Mouse (Mus musculus) spleen, postnatal 36 days (tissue): Measurements from ENCODE around the gene Rgl3.
A peak's percentile ranks its signal among the peaks of the same experiment; 100 is the strongest.

Experiments used
- DNase-seq, 2 experiments: peaks; one replicate each; pipeline ENCODE4 v3.0.0; 2022; ENCODE audit warnings: low spot score in 2 of 2, mixed read lengths in 1 of 2

Rgl3 gene

DNA sequence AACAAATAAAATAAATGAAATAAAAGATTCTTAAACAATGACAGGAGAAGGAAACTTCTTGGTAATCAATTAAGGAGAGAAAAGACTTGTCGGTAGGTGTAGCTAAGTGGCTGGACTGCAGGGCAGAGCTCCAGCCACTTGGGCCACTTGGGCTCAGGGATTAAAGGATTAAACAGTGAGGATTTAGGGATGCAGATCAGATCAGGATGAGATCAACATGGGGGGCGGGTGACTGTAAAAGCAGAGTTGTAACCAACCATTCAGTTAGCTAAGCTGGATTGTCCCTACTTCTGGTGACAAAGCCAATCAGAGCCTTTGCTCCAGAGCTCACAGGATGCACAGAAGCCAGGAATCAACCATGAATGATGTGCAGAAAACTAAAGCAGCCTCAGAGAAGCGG lies 5.3 kb downstream of the Rgl3 start:
- no peak for DNase-seq

DNA sequence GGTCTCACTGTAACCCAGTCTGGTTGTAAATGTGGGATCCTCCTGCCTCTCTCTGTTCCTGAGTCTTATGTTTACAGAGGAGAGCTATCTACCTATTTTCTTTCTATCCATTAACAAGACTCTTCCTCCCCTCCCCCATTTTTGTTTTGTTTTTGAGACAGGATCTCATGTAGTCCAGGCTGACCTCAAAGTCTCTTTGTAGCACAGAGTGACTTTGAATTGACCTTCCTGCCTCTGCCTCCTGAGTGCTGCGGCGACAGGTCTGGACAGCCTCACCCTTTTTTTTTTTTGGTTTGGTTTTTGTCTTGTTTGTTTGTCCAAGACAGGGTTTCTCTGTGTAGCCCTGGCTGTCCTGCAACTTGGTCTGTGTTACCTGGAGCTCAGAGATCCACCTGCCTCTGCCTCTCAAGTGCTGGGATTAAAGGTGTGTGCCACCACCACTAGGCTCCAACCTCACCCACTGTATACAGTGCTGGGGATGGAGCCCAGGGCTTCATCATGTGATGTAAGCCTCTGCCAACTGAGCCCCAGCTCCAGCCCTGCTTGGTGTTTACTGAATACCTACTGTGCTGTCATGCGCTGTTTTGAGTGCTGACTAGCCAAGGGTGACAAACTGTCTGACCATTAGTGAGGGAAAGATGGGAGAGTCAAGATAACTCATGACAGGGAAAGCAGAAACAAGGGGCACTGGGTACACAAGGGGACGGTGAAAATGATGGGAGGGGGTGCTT lies 10.7 kb downstream of the Rgl3 start:
- DNase-seq, result no peak

DNA sequence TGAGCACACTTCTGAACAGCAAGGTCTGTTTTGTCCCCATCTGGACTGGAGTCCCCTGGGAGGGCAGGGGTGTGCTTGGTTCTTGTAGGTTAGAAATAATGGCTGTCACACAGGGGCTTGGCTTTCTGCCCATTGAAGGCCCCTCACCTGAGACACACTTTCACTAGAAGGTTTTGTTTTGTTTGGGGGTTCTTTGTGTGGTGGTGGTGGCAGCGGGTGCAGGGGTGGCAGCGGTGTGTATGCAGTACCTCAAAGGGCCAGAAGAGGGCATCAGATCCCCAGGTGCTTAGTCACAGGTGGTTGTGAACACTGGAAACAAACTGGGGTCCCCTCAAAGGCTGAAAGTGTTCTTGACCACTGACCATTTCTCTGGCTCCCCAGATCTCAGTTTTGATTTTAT lies 11.3 kb downstream of the Rgl3 start:
- DNase-seq, result no peak

DNA sequence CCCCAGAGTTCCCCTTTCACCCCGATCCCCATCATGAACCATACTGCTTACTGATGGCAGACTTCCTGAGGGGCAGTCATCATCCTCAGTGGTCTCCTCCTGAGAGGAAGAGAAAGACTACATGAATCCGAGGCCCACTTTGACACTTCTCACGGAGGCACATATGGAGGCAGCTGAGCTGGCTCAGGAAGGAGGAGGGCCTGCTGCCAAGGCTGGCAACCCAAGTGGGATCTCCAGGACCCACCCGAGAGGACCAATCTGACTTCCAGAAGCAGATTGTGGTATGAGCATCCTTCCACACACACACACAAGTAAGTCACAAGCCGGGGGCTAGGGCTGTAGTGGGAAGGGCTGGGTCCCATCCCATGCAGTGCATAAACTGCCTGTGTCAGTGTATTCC lies 11.9 kb downstream of the Rgl3 start:
- DNase-seq, result no peak

DNA sequence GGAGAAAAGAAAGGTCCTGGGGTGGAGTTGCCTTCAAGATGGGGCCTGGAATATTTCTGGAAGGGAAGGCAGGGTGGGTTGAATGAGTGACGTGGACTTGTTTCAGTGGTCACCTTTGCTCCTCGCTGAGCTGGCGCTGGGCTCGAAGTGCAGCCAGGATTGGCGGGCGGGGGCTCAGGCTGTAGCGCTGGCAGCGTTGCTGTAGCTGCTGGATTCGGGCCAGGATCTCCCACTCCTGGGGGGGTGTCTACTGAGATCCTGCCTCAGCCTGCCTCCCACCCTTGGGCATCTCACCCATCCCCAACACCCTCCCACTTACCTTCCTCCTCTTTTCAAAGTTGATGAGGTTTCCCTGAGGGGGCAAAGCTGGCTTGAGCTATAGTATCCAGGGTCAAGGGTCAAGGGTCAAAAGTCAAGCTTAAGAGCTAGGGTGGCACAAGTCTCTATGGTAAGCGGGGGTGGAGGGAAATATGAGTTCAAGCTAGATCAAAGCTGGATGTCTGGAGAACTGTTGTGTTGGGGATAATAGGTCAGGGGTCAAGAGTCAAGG lies 12.5 kb downstream of the Rgl3 start:
- DNase-seq, result no peak

DNA sequence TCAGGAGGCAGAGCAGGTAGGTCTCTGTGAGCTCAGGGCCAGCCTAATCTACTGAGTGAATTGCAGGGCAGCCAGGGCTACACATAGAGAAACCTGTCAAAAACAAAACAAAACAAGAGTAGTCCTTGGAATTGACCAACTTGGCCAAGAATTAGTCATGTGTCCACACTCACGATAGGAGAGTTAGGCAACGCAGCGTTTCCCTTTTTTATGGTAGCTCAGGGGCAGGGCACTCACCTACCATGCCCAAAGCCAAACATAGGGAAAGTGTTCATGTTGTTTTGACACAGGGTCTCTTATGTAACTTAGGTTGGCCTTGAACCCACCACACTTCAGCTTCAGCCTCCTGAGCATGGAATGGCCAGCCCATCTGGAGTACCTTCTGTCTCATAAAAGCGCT lies 19.9 kb downstream of the Rgl3 start:
- DNase-seq, result no peak

DNA sequence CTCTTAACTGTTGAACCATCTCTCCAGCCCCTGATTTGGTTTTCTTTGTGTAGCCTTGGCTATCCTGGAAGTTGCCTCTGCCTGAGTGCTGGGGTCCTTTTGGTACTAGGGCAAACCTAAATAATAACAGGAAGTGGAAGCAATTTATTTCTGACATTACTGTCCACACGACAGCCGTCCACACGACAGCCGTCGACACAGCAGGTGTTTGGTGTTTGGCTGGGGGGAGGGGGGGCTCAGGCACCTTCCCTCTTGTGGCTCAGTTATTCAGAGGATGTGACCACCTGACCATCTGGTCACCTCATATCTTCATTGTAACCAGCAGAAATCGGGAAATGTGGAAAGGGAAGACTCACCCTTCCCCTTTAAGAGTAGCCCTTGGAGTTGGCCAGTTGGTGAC lies 20.4 kb downstream of the Rgl3 start:
- no peak for DNase-seq

DNA sequence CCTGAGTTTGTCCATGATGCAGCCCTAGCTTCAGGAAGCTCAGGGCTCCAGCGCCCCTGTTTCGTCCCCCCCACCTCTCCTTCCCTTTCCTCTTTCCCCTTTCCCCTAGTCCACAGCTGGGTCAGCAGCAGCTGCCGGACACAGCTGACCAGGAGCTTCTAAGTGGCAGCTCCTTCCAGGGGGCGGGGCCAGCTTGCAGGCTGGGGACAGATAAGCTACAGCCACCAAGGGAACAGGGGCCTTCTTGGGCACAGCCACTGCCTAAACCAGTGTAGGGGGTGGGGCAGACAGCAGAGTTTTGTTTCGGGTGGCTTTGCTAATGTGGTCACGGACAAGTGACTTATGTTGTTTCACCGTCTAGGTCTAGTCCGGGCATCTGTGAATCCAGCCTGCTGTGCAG lies 25.8 kb downstream of the Rgl3 start, which contains the start of gene Epor:
TSS of gene Epor (minus strand) at position 90 of the 400 bp plus-strand sequence.
- peak; percentile 71 to 78 for DNase-seq

DNA sequence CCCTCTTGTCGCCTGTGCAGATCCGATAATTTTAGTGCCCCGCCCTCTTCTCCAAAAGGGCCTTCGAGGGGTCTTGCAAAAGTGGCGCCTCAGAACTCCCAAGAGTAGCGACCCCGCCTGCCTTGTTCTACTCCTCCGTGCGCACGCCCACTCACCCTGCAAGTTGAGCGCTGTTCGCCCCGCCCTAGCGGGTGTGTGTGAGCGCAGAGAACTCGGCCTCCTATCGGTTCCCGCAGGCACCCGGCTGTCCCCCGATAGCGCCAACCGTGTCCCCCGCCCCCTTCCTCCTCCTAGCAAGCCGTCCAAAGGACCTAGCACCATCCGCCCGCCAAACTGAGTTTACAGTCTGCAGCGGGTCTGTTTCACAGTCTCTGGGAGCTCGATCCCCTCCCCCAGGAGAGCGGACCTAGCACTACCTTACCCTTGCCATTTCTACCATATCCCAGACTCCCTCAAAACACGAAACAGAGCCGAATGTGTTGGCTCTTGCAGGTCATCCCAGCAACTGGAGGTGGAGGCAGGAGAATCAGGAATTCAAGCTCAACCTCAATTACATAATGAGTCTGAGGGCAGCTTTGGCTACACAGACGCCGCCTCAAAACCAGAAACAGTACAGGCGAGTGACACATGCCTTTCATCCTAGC lies 26.7 kb downstream of the Rgl3 start:
- DNase-seq, result peak; percentile 79 to 89

DNA sequence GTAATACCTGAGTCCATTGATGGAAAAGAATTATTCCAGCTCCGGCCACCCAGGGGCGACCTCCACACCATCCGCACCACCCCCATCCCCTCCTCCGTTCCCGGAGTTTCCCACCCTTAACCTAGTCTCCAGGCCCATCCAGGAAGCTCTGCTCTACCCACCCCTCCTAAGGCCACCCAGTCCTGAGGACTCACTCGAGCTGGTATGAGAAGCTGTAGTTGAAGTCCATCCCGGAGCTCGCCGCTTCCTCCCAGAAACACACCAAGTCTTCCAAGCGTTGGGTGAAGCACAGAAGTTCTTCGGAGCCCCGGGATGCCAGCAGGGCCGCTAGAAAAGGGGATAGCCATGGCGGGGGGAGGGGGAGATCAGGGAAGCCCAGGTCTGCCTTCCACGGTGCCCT lies 27.2 kb downstream of the Rgl3 start:
- no peak for DNase-seq

DNA sequence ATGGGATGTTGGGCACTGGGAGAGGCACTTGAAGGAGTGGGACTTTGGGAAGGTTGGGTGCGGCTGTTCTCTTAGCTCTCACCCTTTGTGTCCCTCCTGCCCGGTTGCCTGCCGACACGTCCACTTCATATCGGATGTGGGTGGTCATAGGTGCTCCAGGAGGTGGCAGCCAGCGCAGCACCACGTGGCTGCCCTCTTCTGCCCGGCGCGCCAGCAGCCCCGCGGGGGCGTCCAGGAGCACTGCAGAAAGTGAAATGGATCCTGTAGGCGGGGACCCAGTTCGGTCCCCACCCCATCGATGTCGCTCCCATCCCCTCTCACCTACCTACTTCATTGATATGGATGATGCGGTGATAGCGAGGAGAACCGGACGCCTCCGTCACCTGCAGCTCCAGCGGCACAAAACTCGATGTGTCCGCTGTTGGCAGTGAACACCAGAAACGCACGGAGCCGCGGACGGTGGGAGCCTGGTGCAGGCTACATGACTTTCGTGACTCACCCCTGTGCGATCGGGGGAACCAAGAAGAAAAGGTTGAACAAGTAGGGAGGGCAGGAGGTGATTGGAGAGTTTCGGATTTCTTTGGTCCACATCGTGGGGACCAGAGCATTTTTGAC lies 27.8 kb downstream of the Rgl3 start:
- no peak for DNase-seq

DNA sequence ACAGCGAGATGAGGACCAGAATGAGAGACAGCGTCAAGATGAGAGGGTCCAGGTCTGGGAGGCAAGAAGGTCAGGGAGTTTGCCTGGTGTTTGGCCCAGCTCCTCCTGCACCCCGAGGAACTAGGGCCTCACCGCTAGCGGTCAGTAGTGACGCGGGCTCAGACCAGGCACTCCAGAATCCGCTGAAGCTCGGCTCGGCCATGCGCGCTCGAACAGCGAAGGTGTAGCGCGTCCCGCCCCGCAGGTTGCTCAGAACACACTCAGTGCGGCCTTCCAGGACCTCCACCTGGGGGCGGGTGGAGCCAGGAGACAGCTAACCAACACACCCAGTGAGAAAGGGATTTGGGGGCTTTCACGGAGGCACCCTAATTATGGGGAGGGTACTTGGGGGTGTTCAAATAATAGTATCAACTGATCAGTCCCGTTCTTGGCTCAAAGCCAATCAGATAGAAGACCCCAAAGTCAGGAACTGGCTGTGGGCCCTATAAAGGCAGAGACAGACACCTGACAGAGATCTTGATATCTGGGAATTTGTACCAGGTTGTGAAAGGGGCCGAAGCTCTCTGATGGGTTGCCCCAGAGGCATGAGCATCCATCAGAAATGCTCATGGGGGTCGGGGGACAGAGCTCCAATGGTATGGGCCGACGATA lies 28.6 kb downstream of the Rgl3 start:
- DNase-seq, result no peak

DNA sequence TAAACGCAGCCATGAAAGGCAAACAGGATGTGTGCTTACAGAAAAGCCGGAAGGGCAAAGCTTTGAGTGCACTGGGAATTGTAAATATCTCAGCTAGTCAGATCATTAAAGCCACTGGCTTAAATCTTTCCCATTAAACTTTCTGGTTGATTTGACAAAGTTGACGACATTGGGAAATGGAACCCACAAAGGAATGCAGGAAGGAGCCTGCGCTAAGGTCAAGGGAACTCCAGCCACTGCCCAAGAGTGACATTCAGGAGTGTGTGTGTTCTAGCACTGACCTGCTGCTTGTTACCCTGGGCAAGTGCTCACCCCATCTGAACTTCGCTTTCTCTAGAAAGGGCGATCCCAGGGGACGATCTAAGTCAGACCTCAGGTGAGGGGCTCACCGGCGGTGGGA lies 29.1 kb downstream of the Rgl3 start:
- no peak for DNase-seq

DNA sequence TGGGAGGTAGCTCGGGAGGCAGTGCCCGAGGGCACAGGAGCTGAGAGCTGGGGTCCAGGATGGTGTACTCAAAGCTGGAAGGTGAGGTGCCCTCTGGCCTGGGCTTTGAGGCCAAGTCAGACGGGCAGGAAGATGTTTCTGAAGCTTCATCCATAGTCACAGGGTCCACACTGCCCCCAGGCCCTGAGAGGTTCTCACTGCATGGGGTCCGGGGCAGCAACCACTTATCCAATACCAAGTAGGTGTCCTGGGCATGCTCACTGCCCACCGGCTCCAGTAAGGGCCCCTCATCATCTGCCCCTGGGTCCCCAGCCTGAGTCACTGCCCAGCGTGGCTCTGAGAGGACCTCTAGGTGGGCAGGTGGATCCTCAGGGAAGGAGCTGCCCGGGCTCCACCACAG lies 30.0 kb downstream of the Rgl3 start:
- DNase-seq, result no peak

DNA sequence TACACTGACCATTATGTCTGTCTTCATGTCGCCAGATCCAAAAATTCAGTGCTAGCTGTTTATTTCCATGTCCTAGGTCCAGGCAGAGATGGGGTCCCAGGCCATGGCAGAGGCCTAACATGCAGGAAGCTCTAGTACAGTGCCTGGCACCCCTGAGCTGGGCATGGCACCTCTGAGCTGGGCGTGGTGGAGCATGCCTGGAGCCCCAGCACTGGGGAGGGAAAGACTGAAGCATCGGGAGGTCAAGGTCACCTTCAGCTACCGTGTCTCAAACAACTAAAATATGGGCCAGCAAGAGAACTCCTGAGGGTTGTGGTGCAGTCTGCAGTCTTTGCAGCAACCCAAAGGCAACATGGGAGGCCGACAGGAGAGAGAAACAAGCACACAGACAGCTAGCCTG lies 30.9 kb downstream of the Rgl3 start:
- DNase-seq, result peak in 1 of 2 experiments; percentile 32

DNA sequence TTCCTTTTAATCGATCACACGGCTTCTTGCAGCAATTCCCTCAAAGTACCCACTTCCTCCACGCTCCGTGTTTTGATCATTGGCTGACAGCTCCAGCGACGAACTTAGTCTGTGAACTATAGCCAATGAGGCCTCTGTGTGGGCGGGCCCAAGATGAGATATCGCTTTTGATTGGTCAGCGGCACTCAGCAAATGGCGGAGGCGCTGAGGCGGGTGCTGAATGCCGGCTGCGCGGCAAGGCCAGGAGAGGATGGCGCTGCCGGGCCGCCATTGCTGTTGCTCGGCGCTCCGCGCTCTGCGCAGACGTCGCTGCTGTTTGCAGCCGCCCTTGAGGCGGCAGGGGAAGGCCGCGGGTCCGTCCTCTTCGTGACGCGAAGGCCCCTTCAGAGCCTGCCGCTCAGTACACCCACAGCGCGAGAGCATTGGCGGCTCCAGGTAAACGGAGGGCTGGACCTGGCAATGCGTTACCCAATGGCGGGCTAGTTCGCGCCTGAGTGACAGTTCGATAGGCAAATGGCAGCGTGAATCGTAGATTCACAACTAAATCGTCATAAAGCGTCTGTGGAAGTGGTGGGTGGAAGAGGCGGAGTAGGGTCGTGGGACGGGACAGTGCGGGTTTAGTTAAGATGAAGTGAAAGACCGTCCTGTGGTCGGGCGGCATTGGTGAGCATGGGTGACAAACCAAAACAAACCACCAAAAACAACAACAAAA lies 33.5 kb downstream of the Rgl3 start, which contains the start of gene Swsap1:
TSS of gene Swsap1 (plus strand) at position 186 of the 712 bp plus-strand sequence.
- DNase-seq, result peak; percentile 98

DNA sequence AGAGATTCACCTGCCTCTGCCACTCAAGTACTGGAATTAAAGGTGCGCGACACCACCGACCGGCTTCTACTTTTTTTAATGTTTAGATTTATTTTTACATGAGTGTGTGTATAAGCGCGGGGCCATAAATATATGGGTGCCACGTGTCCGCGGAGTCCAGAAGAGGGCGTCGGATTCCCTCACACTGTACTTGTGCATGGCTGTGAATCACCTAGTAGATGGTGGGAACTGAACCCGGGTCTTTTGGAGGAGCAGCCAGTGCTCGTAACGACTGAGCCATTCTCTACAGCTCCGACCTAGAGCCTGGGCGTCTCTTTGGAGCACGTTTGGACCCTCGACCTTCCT lies 34.0 kb downstream of the Rgl3 start:
- DNase-seq, result no peak

DNA sequence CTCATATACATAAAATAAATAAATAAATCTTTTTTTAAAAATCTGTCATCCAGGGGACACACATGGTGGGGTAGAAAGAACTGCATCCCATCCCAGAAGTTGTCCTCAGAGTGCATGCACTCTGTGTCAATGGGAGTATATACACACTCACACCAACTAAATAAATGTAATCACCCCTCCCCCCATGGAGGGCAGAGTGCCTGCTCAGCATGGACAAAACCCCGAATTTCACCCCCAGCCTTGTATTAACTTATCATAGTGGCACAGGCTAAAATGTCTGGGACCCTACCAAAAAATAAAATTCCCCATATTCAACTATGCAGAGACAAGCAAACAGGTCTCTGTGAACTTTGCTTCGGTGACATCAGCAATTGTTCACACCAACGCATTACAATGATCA lies 34.6 kb downstream of the Rgl3 start:
- DNase-seq, result no peak

DNA sequence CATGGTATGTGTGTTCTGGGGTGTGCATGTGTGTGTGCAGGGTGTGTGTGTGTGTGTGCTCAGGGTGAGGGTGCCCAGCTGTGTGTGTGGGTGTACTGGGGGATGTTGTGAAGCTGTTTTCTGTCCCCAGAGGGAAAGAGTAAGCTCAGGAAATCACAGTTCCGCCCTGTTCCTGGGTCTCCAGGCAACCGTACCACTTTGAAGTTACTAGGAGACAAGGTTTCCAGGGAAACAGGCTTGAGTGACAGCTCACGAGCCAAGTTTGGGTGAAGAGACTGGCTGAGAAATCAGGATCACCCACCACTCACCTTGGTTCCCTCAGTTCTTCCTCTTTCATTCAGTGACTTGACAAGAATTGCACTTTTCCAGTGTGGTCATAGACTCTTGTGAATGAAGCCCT lies 35.6 kb downstream of the Rgl3 start:
- DNase-seq, result no peak

DNA sequence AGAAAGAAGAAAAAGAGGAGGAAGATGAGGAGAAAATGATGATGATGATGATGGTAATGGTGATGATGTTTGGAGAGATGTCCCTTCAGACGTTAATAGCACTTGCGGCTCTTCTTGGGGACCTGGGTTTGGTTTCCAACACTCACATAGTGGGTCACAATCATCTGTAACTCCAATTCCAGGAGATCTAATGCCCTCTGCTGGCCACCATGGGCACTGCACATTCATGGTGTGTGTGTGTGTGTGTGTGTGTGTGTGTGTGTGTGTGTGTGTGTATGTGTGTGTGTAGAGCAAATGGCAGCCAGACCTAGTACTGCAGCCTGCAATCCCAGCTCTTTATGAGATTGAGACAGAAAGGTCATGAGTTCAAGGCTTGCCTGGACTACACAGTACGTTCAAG lies 37.3 kb downstream of the Rgl3 start:
- DNase-seq, result no peak

DNA sequence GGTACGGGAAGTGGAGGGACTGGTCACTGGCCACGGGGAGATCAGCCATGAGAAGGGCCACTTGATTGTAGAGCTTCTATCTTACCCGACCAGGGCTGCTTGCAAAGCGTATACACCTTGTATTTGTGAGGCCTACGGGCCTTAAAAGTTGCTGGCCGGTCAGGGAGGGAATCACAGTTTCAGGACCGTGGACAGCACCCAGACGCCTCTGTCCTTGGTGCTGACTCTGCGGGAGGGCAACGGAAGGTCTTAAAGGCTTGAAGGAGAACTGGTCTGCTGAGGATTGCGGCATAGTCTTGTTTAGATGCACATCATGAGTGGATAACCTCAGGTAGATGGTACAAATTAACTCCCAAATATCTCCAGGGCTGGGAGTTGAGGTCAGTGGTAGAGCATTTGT lies 38.9 kb downstream of the Rgl3 start:
- peak in 1 of 2 experiments; percentile 36 for DNase-seq

DNA sequence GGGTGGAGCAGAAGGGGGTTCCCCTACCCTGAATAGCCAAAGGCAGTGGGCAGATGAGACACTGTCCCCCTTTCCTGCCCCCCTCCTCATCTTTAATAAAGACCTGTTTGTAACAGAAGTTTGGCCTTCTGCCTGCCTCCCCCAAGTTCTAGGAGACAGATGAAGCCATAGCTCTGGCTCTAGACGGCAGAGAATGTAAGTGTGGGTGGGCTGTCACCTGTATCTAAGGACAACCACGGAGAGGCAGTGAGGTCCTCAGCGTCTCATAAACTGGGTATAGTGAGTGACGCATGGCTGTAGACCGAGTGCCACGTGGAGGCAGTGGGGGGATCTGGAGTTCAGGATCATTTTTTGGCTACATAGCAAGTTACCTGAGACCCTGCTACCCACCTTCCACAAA lies 40.5 kb downstream of the Rgl3 start:
- no peak for DNase-seq
